Mouse (Mus musculus) C2C12 (cell line): ENCODE measurements around the gene Zfr. TPM values are rescaled to one million over a fixed set of nuclear protein-coding genes. Genes with fewer than 3 reads are reported as not detected.

Experiments
- H3K27me3 ChIP-seq: one replicate; pipeline ENCODE4 v1.6.1; 2011; ENCODE audit not compliant: control insufficient read depth, insufficient read depth, insufficient read length
- H3K36me3 ChIP-seq: one replicate; pipeline ENCODE4 v1.6.1; 2011; ENCODE audit not compliant: control insufficient read depth, insufficient read depth
- H3K4me3 ChIP-seq: one replicate; pipeline ENCODE4 v1.5.1; 2011; ENCODE audit warnings: mild to moderate bottlenecking, control low read depth; ENCODE audit not compliant: poor library complexity, insufficient read depth, severe bottlenecking
- H3K79me2 ChIP-seq: one replicate; pipeline ENCODE4 v1.6.1; 2011; ENCODE audit not compliant: control insufficient read depth, insufficient read depth
- H3K79me3 ChIP-seq: one replicate; pipeline ENCODE4 v1.6.1; 2011; ENCODE audit warnings: low read depth, control low read depth
- H3ac ChIP-seq: one replicate; pipeline ENCODE3; 2011; ENCODE audit warnings: low read depth; ENCODE audit not compliant: control insufficient read depth, insufficient read length
- CEBPB ChIP-seq: IDR thresholded peaks from one replicate; pipeline ENCODE4 v1.6.1; 2011; ENCODE audit warnings: low read depth, mild to moderate bottlenecking, control low read depth, moderate library complexity
- CTCF ChIP-seq: IDR thresholded peaks from one replicate; pipeline ENCODE4 v1.5.1; 2011; ENCODE audit not compliant: control insufficient read depth, insufficient read depth, insufficient read length
- FOSL1 ChIP-seq: IDR thresholded peaks from one replicate; pipeline ENCODE4 v1.8.0; 2011; ENCODE audit warnings: mild to moderate bottlenecking, low read length; ENCODE audit not compliant: poor library complexity, insufficient read depth, severe bottlenecking
- MAX ChIP-seq: IDR thresholded peaks from one replicate; pipeline ENCODE4 v1.6.1; 2011; ENCODE audit warnings: mild to moderate bottlenecking, control low read depth
- MYOD1 ChIP-seq: IDR thresholded peaks from one replicate; pipeline ENCODE4 v1.6.1; 2011; ENCODE audit warnings: low read depth; ENCODE audit not compliant: control insufficient read depth, insufficient read length
- MYOG ChIP-seq: IDR thresholded peaks from one replicate; pipeline ENCODE4 v1.6.1; 2011; ENCODE audit not compliant: control insufficient read depth, insufficient read length; ENCODE audit errors: extremely low read depth
- USF1 ChIP-seq: IDR thresholded peaks from one replicate; pipeline ENCODE4 v1.6.1; 2011; ENCODE audit warnings: low read depth, mild to moderate bottlenecking, control low read depth, moderate library complexity
- polyA plus RNA-seq: library from polyadenylated mRNA; unstranded; fragments of >200 nt; fragmentation: generic; extraction: Trizol; gene quantifications from one replicate; pipeline ENCODE4 v1.2.1, GENCODE M21; 2012; ENCODE audit warnings: missing spikeins

Gene Zfr
- polyA plus RNA-seq, 1 experiment, result 22.4 TPM

DNA sequence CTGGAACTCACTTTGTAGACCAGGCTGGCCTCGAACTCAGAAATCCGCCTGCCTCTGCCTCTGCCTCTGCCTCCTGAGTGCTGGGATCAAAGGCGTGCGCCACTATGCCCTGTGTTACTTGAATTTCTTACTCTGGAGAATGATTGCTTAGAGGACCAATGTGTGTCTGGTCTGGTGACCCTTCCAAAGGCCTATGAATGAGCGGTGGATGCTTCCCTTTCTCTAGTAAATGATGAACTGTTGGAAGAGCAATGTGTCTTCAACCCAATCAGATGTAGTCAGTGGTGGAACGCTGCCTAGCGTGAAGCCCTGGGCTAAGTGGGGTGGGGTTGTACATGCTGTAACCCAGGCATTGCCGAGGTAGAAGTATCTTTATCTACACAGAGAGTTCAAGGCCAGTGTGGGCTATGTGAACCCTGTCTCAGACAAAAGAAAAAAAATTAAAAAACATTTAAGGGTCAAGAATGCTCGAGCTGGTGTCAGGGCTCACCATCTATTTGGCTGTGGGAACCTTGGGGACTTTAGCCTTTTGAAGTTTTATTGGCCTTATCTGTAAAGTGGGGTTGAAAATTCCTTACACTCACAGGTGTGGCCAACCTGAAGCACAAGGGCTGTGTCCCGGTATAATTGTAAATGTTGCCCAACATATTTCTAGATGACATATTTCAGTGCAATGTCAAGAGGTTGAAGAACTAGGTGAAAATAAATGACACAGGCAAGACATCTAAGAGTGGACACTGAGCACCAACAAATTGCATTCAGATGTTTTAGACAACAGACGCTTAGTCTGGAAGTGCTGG is 101.2 kb downstream of the Zfr start:
- Histone ChIP-seq H3ac (no peak overlapping the region), H3K36me3 (no peaks in the 10 kb centered on the region)
- TF ChIP-seq CEBPB, result no peak
- TF ChIP-seq USF1, result no peak
- no peak for TF ChIP-seq CTCF
- no peak for TF ChIP-seq FOSL1
- no peak for TF ChIP-seq MYOG
- TF ChIP-seq MAX, result no peak
- TF ChIP-seq MYOD1, result no peak

DNA sequence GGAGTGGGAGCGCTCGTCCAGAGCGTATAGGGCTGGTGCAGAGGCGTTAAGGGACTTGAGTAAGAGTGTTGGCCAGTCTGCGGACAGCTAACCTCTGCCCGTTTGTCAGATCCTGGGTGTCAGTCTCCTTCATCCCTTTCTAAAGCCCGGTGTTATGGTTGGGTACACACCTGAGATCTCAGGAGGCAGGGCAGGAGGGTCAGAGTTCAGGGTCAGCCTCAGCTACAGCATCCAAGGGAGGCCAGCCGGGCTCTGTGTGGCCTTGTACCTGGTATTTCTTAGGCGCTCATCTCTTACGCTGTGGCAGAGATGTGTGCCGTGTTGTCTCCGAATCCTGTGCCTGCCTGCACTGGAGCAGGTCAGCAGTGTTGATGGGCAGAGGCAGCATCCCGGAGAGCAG is 103.5 kb downstream of the Zfr start:
- Histone ChIP-seq H3K36me3 (no peaks in the 10 kb centered on the region), H3K79me3 (peaks cover 76% of the 10 kb centered on the region), H3K79me2 (peaks cover 99% of the 10 kb centered on the region), H3ac (no peak overlapping the region), H3K4me3 (no peak overlapping the region), H3K27me3 (no peaks in the 10 kb centered on the region)
- TF ChIP-seq MYOD1 (no peak), CEBPB (no peak), MAX (no peak), USF1 (no peak), MYOG (no peak), CTCF (no peak), FOSL1 (no peak)

More for the DNA sequence above, 101.2 kb downstream of the Zfr start:
- Histone ChIP-seq H3K4me3 (no peak overlapping the region), H3K27me3 (no peaks in the 10 kb centered on the region), H3K79me2 (peaks cover 100% of the 10 kb centered on the region), H3K79me3 (peaks cover 83% of the 10 kb centered on the region)

DNA sequence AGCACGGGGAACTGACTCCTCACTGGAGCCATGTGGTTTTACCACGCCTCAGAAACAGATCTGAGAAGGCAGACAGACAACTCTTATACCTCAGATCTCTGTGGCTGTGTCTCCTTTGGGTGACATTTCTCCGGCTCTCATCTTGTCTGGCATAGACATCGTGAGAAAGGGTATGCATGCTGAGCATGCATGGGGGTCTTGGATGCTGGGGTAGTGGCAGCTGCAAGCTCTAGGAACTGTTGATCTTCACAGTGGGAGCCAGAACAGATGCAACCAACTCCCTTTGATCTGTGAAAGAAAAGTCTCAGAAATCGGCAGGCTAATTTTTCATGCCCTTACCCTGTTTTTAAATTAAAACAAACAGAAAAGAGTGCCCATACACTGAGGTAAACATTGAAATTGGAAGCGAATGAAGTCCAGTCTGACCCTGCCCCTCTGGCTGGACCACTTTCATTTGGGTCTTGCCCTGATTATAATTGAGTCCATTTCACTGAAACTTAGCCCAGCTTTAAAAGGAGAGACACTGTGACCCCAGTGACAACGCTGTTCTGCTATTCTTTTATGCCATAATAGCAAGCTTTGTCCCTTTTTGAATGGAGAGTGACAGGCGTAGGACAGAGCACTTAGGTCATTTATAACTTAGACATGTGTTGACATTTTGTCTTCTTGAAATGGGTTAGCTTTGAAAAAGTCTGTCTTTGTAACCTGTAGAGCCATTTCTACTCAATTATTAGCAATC is 105.1 kb downstream of the Zfr start:
- H3K4me3 ChIP-seq, result no peak overlapping the region
- H3K79me2 ChIP-seq, result peaks cover 99% of the 10 kb centered on the region
- no peaks in the 10 kb centered on the region for H3K27me3 ChIP-seq
- H3K36me3 ChIP-seq, result no peaks in the 10 kb centered on the region
- H3K79me3 ChIP-seq, result peaks cover 76% of the 10 kb centered on the region
- no peak overlapping the region for H3ac ChIP-seq
- TF ChIP-seq CTCF (no peak), MYOD1 (no peak), MAX (no peak), CEBPB (no peak), FOSL1 (no peak), MYOG (no peak), USF1 (no peak)

DNA sequence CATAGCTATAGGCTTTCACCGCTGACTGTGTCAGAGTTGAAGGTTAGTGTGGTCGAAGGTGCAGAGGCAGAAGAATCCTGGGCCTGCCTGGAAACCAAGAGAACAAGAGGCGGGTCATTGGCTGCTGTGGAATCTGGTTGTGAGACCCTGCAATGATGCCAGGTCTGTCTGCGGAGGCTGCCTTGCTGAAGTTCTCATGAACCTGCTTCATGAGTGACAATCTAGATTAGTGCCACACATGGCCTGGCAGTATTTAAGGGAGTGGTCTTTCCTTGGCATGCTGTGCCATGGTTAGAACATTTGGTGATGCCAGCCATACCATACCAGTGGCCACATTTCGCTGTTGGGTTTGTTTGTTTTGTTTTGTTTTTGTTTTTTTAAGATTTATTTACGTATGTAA is 105.8 kb downstream of the Zfr start:
- peaks cover 99% of the 10 kb centered on the region for H3K79me2 ChIP-seq
- no peak overlapping the region for H3K4me3 ChIP-seq
- H3ac ChIP-seq, result no peak overlapping the region
- no peaks in the 10 kb centered on the region for H3K36me3 ChIP-seq
- TF ChIP-seq CEBPB (no peak), CTCF (no peak), USF1 (no peak), FOSL1 (no peak), MAX (no peak), MYOD1 (no peak), MYOG (no peak)
- H3K79me3 ChIP-seq, result peaks cover 76% of the 10 kb centered on the region
- H3K27me3 ChIP-seq, result no peaks in the 10 kb centered on the region

DNA sequence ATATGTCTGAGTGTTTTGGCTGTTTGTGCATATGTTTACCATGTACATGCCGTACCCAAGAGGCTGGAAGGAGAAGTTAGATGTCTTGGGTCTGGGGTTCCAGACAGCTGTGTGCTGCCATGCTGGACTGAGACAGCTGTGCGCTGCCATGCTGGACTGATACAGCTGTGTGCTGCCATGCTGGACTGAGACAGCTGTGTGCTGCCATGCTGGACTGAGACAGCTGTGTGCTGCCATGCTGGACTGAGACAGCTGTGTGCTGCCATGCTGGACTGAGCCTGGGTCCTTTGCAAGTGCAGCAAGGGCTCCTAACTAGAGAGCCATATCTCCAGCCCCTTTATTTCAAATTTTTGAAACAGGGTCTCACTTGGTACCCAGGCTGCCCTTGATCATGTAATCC is 106.6 kb downstream of the Zfr start:
- Histone ChIP-seq H3ac (no peak overlapping the region), H3K79me2 (peaks cover 99% of the 10 kb centered on the region), H3K27me3 (no peaks in the 10 kb centered on the region), H3K36me3 (no peaks in the 10 kb centered on the region), H3K4me3 (no peak overlapping the region), H3K79me3 (peaks cover 75% of the 10 kb centered on the region)
- TF ChIP-seq MYOD1 (peak; percentile 41), MYOG (no peak)
